Comparison of ENCODE assay signal across 12 mouse cellular contexts in the genomic region with DNA sequence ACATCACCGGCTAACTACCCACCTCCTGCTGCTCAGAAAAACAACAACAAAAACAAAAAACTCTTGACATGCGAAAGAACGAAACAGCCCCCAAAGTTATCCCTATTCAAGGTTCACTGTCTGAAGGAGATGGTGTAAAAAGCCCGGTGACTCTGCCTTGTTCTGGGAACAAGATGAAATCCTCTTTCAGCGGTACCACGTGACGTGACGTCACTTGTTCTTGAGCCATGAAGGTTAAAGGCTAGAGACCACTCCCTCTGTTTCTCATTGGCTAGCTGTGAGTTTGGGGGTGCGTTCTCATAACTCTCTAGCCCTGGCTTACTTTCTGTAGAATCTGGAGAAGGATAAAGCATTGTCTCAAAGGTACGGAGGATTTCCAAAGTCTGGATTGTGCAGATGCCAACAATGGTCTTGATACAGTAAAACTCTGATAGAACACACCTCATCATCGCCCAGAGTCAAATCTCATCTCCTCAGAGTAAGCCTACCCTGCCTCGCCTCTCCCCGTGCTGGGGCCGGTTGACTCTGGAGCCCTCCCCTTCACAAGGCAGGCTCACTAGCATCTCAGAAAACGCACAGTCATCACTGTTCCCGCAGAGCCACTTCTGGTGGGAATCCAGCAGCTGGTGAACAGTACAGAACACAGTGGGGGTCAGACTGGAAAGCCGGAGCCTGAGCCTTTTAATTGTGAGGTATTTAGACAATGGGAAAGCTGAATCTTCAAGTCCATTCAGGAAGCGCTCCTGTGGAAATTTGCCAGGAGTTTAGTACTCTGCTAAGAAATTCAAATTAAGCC.
DNase-seq lines count a peak whose midpoint lies in the region; ATAC-seq lines count a peak whose summit lies in the region.
"Had no signal": no experiment of that assay in that cellular context is flagged by ENCODE, and none has a peak within 500 bp of the region (broad histone marks: within the 10 kb centered on the region; RNA-seq: fewer than 3 reads in every experiment).

No protein-coding gene starts in this region.

- intact Hi-C loops in gastrocnemius, postnatal 14 days (cut with DNase I; ENCODE audit: low total_unique reads): no loop called here
- intact Hi-C loops in gastrocnemius, postnatal 36 days (cut with DNase I): no loop called here

- H3K27me3 ChIP-seq in hindbrain, embryonic 14.5 days (ENCODE audit: control insufficient read depth, insufficient read depth, low read length): no peaks in the 10 kb centered on the region
- H3K27me3 ChIP-seq: embryonic facial prominence, embryonic 12.5 days had no signal

- H3K27ac ChIP-seq in hindbrain, embryonic 14.5 days: peak overlapping the region; percentile 73
- H3K27ac ChIP-seq: embryonic facial prominence, embryonic 12.5 days; liver, embryonic 13.5 days had no signal

- WGBS in hindbrain, embryonic 14.5 days: 45% methylated on average over 18 of the region's 18 CpGs

- H3K4me1 ChIP-seq in hindbrain, embryonic 14.5 days (replicated peaks; ENCODE audit: control insufficient read depth, insufficient read depth, low read length): peaks cover 11% of the 10 kb centered on the region

- H3K4me2 ChIP-seq in hindbrain, embryonic 14.5 days (replicated peaks): 0 out of 2 replicates have a peak overlapping the region, but pooled peaks have one; percentile 6
- H3K4me2 ChIP-seq: embryonic facial prominence, embryonic 12.5 days; liver, embryonic 13.5 days had no signal

- H3K36me3 ChIP-seq in hindbrain, embryonic 14.5 days (replicated peaks; ENCODE audit: control insufficient read depth, insufficient read depth): no peaks in the 10 kb centered on the region
- H3K36me3 ChIP-seq: embryonic facial prominence, embryonic 12.5 days; liver, embryonic 13.5 days had no signal

- H3K9ac ChIP-seq in hindbrain, embryonic 14.5 days: no peak overlapping the region
- H3K9ac ChIP-seq: embryonic facial prominence, embryonic 12.5 days; liver, embryonic 13.5 days had no signal

- no peak overlapping the region for H3K4me3 ChIP-seq in hindbrain, embryonic 14.5 days (replicated peaks; ENCODE audit: low read length)
- H3K4me3 ChIP-seq: embryonic facial prominence, embryonic 12.5 days; liver, embryonic 13.5 days; myocyte had no signal

- peak; percentile 9 for DNase-seq in gastrocnemius, postnatal 14 days
- no peak for DNase-seq in gastrocnemius, postnatal 36 days
- DNase-seq in right cerebral cortex, postnatal 10 days (ENCODE audit: low spot score in 2 of 2): peak; percentile 29 to 37
- DNase-seq in right cerebral cortex, postnatal 36 days (ENCODE audit: low spot score in 2 of 2): no peak
- DNase-seq in hindbrain, embryonic 14.5 days (ENCODE audit: low spot score): peak; percentile 60
- peak; percentile 54 for DNase-seq in testis, postnatal 14 days (ENCODE audit: low spot score)
- no peak for DNase-seq in urinary bladder, postnatal 36 days (ENCODE audit: low spot score in 2 of 2)
- no peak for DNase-seq in layer of hippocampus, postnatal 10 days (ENCODE audit: low spot score in 2 of 2)
- DNase-seq: heart, adult 11 months; liver, embryonic 13.5 days had no signal

- peak; percentile 31; the same call in 1 of the 2 replicates for ATAC-seq in hindbrain, embryonic 14.5 days (ENCODE audit: low FRiP score)

- H3K9me3 ChIP-seq in hindbrain, embryonic 14.5 days (ENCODE audit: control insufficient read depth, low read length): no peaks in the 10 kb centered on the region
- H3K9me3 ChIP-seq: embryonic facial prominence, embryonic 12.5 days; liver, embryonic 13.5 days had no signal

Comparison
In these comparisons a context has a peak if more than half of its experiments do, and no peak if none do; other contexts are left out.
1. DNase-seq: peak in gastrocnemius, postnatal 14 days (single experiment), right cerebral cortex, postnatal 10 days (2 of 2), hindbrain, embryonic 14.5 days (single experiment) and testis, postnatal 14 days (single experiment); none in gastrocnemius, postnatal 36 days (0 of 2), right cerebral cortex, postnatal 36 days (0 of 2), urinary bladder, postnatal 36 days (0 of 2) and layer of hippocampus, postnatal 10 days (0 of 2).